Mouse (Mus musculus): ENCODE measurements at regions not wholly inside any gene's neighbourhood (a gene's known extent, or its start where the extent isn't known, plus 50 kb on each side); places are given as distances from the start of the nearest gene placed in this dataset.
"Not testable (repeated sequence)": the region's sequence is repeated elsewhere in the genome, so short reads cannot be mapped to it uniquely, and the experiment has no call there.

GRCm38 (mm10) chr2:147989616-147990015 is 57.2 kb downstream of the Foxa2 start:
- ATAC-seq (ENCODE audit: insufficient number of reproducible peaks, low FRiP score, low TSS enrichment) = no peak

GRCm38 (mm10) chr2:147988586-147988985 is 58.2 kb downstream of the Foxa2 start:
- no peak for ATAC-seq (ENCODE audit: insufficient number of reproducible peaks, low FRiP score, low TSS enrichment)

- no peak for ATAC-seq (ENCODE audit: insufficient number of reproducible peaks, low FRiP score, low TSS enrichment)
These were observed 61.6 kb downstream of the Foxa2 start for GRCm38 (mm10) chr2:147985261-147985575.

GRCm38 (mm10) chr2:147984547-147985260 is 62.1 kb downstream of the Foxa2 start:
- peak; percentile 61; the same call in 1 of the 2 replicates for ATAC-seq (ENCODE audit: insufficient number of reproducible peaks, low FRiP score, low TSS enrichment)

- no peak for ATAC-seq (ENCODE audit: insufficient number of reproducible peaks, low FRiP score, low TSS enrichment)
These were observed 65.8 kb downstream of the Foxa2 start for GRCm38 (mm10) chr2:147980929-147981479.

- ATAC-seq (ENCODE audit: insufficient number of reproducible peaks, low FRiP score, low TSS enrichment) = no peak
These were observed 66.4 kb downstream of the Foxa2 start for GRCm38 (mm10) chr2:147980408-147980807.

GRCm38 (mm10) chr2:147979660-147980364 is 67.0 kb downstream of the Foxa2 start:
- ATAC-seq (ENCODE audit: insufficient number of reproducible peaks, low FRiP score, low TSS enrichment) = no peak

GRCm38 (mm10) chr2:147979001-147979400 is 67.8 kb downstream of the Foxa2 start:
- no peak for ATAC-seq (ENCODE audit: insufficient number of reproducible peaks, low FRiP score, low TSS enrichment)

- no peak for ATAC-seq (ENCODE audit: insufficient number of reproducible peaks, low FRiP score, low TSS enrichment)
These were observed 72.0 kb downstream of the Foxa2 start for GRCm38 (mm10) chr2:147974776-147975175.

GRCm38 (mm10) chr2:147968671-147969070 is 78.1 kb downstream of the Foxa2 start:
- ATAC-seq (ENCODE audit: insufficient number of reproducible peaks, low FRiP score, low TSS enrichment) = no peak

GRCm38 (mm10) chr2:147967829-147968529 is 78.8 kb downstream of the Foxa2 start:
- ATAC-seq (ENCODE audit: insufficient number of reproducible peaks, low FRiP score, low TSS enrichment) = no peak

- not testable (repeated sequence) for ATAC-seq (ENCODE audit: insufficient number of reproducible peaks, low FRiP score, low TSS enrichment)
These were observed 83.5 kb downstream of the Foxa2 start for GRCm38 (mm10) chr2:147963284-147963683.

- no peak for ATAC-seq (ENCODE audit: insufficient number of reproducible peaks, low FRiP score, low TSS enrichment)
These were observed 85.1 kb downstream of the Foxa2 start for GRCm38 (mm10) chr2:147961633-147962032.

- no peak for ATAC-seq (ENCODE audit: insufficient number of reproducible peaks, low FRiP score, low TSS enrichment)
These were observed 92.6 kb downstream of the Foxa2 start for GRCm38 (mm10) chr2:147954183-147954582.

- no peak for ATAC-seq (ENCODE audit: insufficient number of reproducible peaks, low FRiP score, low TSS enrichment)
These were observed 95.5 kb downstream of the Foxa2 start for GRCm38 (mm10) chr2:147951233-147951632.

- ATAC-seq (ENCODE audit: insufficient number of reproducible peaks, low FRiP score, low TSS enrichment) = no peak
These were observed 102.4 kb downstream of the Foxa2 start for GRCm38 (mm10) chr2:147944171-147945040.

- ATAC-seq (ENCODE audit: insufficient number of reproducible peaks, low FRiP score, low TSS enrichment) = no peak
These were observed 104.2 kb downstream of the Foxa2 start for GRCm38 (mm10) chr2:147942591-147942990.

- ATAC-seq (ENCODE audit: insufficient number of reproducible peaks, low FRiP score, low TSS enrichment) = no peak
These were observed 105.5 kb downstream of the Foxa2 start for GRCm38 (mm10) chr2:147941319-147941718.

GRCm38 (mm10) chr2:147932494-147932893 is 114.3 kb downstream of the Foxa2 start:
- no peak for ATAC-seq (ENCODE audit: insufficient number of reproducible peaks, low FRiP score, low TSS enrichment)

- no peak for ATAC-seq (ENCODE audit: insufficient number of reproducible peaks, low FRiP score, low TSS enrichment)
These were observed 117.6 kb downstream of the Foxa2 start for GRCm38 (mm10) chr2:147929031-147929711.
